Mouse (Mus musculus): ENCODE data around the gene Syt13.

DNA sequence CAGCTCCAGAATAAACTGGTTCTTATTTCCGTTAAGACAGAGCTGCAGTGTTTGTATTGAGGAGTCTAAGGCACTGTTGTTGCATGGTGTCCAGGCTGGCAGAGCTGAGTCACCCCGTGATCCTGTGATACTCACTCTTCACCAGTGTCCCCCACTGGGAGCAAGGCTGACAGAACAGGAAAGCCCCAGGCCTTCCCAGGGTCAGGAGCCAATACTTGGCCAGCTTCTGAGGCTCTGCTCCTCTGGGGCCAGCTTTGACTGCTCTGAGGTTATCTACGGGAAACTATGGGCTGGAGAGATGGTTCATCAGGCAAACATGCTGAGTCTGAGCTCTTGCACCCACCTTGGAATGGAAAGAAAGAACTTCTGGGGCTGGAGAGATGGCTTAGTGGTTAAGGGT lies 28.0 kb upstream of the Syt13 start:
- TF ChIP-seq FOSL1 (IDR thresholded peaks at IDR 0.05; ENCODE audit: insufficient read depth, low read length, poor library complexity, severe bottlenecking) (no peak), CTCF (IDR thresholded peaks at IDR 0.05; ENCODE audit: control insufficient read depth, insufficient read depth, insufficient read length) (no peak), MAX (IDR thresholded peaks at IDR 0.05) (no peak), CEBPB (IDR thresholded peaks at IDR 0.05; ENCODE audit: low read depth) (no peak), MYOG (IDR thresholded peaks at IDR 0.05; ENCODE audit: control insufficient read depth, extremely low read depth, insufficient read length) (no peak), MYOD1 (IDR thresholded peaks at IDR 0.05; ENCODE audit: control insufficient read depth, insufficient read length, low read depth) (no peak), USF1 (IDR thresholded peaks at IDR 0.05; ENCODE audit: low read depth) (no peak)

All from C2C12 (cell line).